Mouse (Mus musculus) CH12.LX (cell line): ENCODE measurements around the gene 4933415A04Rik. TPM values are rescaled to one million over a fixed set of nuclear protein-coding genes. Genes with fewer than 3 reads are reported as not detected.

ENCODE experiments used
- DNase-seq: peaks from one replicate; pipeline ENCODE4 v3.0.0-alpha.2; 2013; ENCODE audit errors: extremely low read depth
- H3K27ac ChIP-seq: 2 replicates; pipeline ENCODE4 v1.5.1; 2012; ENCODE audit warnings: low read depth, mild to moderate bottlenecking, control low read depth, moderate library complexity; ENCODE audit not compliant: insufficient read depth
- H3K27me3 ChIP-seq: replicated peaks from 2 replicates; pipeline ENCODE3; 2012; ENCODE audit warnings: inconsistent platforms
- H3K36me3 ChIP-seq, 2 experiments: replicated peaks in 1 of 2; 2 replicates each; pipeline versions ENCODE3 to v1.6.1; 2012; ENCODE audit warnings: inconsistent platforms in 1 of 2, low read length in 1 of 2, mild to moderate bottlenecking in 1 of 2, mixed read lengths in 1 of 2, moderate library complexity in 1 of 2; ENCODE audit not compliant: control insufficient read depth in 1 of 2, insufficient read depth in 1 of 2
- H3K4me1 ChIP-seq, 2 experiments: 2 replicates each; pipeline ENCODE4 v1.6.1; 2012; ENCODE audit warnings: inconsistent platforms in 1 of 2, moderate library complexity in 1 of 2; ENCODE audit not compliant: insufficient read depth in 2 of 2, control insufficient read depth in 1 of 2
- H3K4me2 ChIP-seq: 2 replicates; pipeline ENCODE4 v1.6.1; 2012; ENCODE audit warnings: low read depth, mild to moderate bottlenecking, control low read depth; ENCODE audit not compliant: poor library complexity, insufficient read depth, severe bottlenecking
- H3K4me3 ChIP-seq, 3 experiments: fragments of 150-350 bp in 1 of 3; sonication (generic) in 1 of 3; replicated peaks in 1 of 3; 2 replicates each; pipeline versions ENCODE3 to v1.5.1; 2011 to 2012; ENCODE audit warnings: low read depth in 2 of 3, low read length in 2 of 3, mild to moderate bottlenecking in 2 of 3, moderate library complexity in 2 of 3, control low read depth in 1 of 3, improper control_type of control experiment in 1 of 3, inconsistent platforms in 1 of 3, mixed read lengths in 1 of 3; ENCODE audit not compliant: poor library complexity in 1 of 3
- H3K79me2 ChIP-seq: replicated peaks from 2 replicates; pipeline ENCODE4 v1.6.1; 2012; ENCODE audit warnings: mild to moderate bottlenecking, moderate library complexity; ENCODE audit not compliant: control insufficient read depth, poor library complexity, insufficient read depth, severe bottlenecking; ENCODE audit errors: extremely low read depth
- H3K9ac ChIP-seq: 2 replicates; pipeline ENCODE4 v1.6.1; 2012; ENCODE audit warnings: low read depth, mild to moderate bottlenecking, control low read depth, moderate library complexity; ENCODE audit not compliant: insufficient read depth
- H3K9me3 ChIP-seq: replicated peaks from 2 replicates; pipeline ENCODE3; 2012; ENCODE audit warnings: low read length, inconsistent platforms, mixed read lengths
- BHLHE40 ChIP-seq: IDR thresholded peaks from 2 replicates; pipeline ENCODE4 v1.6.1; 2011; ENCODE audit warnings: mild to moderate bottlenecking, low read depth, low read length, improper control_type of control experiment
- E2F4 ChIP-seq: IDR thresholded peaks from 2 replicates; pipeline ENCODE4 v1.6.1; 2011; ENCODE audit warnings: low read depth, low read length, improper control_type of control experiment; ENCODE audit not compliant: insufficient replicate concordance
- ELF1 ChIP-seq: IDR thresholded peaks from 2 replicates; pipeline ENCODE4 v1.6.1; 2014; ENCODE audit warnings: low read depth, mild to moderate bottlenecking, inconsistent platforms, low read length, improper control_type of control experiment
- EP300 ChIP-seq: IDR thresholded peaks from 2 replicates; pipeline ENCODE4 v1.6.1; 2011; ENCODE audit warnings: low read length, improper control_type of control experiment
- HCFC1 ChIP-seq: IDR thresholded peaks from 2 replicates; pipeline ENCODE4 v1.6.1; 2012; ENCODE audit warnings: low read depth, mild to moderate bottlenecking, inconsistent platforms, low read length, improper control_type of control experiment
- JUN ChIP-seq: IDR thresholded peaks from 2 replicates; pipeline ENCODE4 v1.6.1; 2011; ENCODE audit warnings: low read depth, mild to moderate bottlenecking, low read length, improper control_type of control experiment, moderate library complexity; ENCODE audit not compliant: insufficient read depth
- MAZ ChIP-seq: IDR thresholded peaks from 2 replicates; pipeline ENCODE4 v1.6.1; 2012; ENCODE audit warnings: low read depth, mild to moderate bottlenecking, inconsistent platforms, low read length, improper control_type of control experiment, moderate library complexity
- MEF2A ChIP-seq: IDR thresholded peaks from 2 replicates; pipeline ENCODE4 v1.6.1; 2014; ENCODE audit warnings: low read depth, mild to moderate bottlenecking, inconsistent platforms, low read length, improper control_type of control experiment, borderline replicate concordance
- MYC ChIP-seq: IDR thresholded peaks from 2 replicates; pipeline ENCODE4 v1.6.1; 2011; ENCODE audit warnings: low read depth, mild to moderate bottlenecking, improper control_type of control experiment, low read length
- NRF1 ChIP-seq: IDR thresholded peaks from 2 replicates; pipeline ENCODE4 v1.6.1; 2014; ENCODE audit warnings: low read depth, mild to moderate bottlenecking, inconsistent platforms, low read length, improper control_type of control experiment, moderate library complexity
- POLR2A ChIP-seq: IDR thresholded peaks from 2 replicates; pipeline ENCODE4 v1.6.1; 2011; ENCODE audit warnings: low read depth, mild to moderate bottlenecking, improper control_type of control experiment, low read length
- POLR2AphosphoS2 ChIP-seq: IDR thresholded peaks from 2 replicates; pipeline ENCODE4 v1.6.1; 2011; ENCODE audit warnings: low read depth, low read length, improper control_type of control experiment
- TBP ChIP-seq: conservative IDR thresholded peaks from 2 replicates; pipeline ENCODE4 v1.6.1; 2011; ENCODE audit warnings: low read depth, low read length, improper control_type of control experiment
- TCF12 ChIP-seq: IDR thresholded peaks from 2 replicates; pipeline ENCODE4 v1.6.1; 2014; ENCODE audit warnings: low read depth, mild to moderate bottlenecking, inconsistent platforms, low read length, improper control_type of control experiment
- UBTF ChIP-seq: IDR thresholded peaks from 2 replicates; pipeline ENCODE4 v1.6.1; 2012; ENCODE audit warnings: low read depth, mild to moderate bottlenecking, inconsistent platforms, low read length, improper control_type of control experiment, moderate library complexity
- USF1 ChIP-seq: IDR thresholded peaks from 2 replicates; pipeline ENCODE4 v1.6.1; 2014; ENCODE audit warnings: low read depth, mild to moderate bottlenecking, inconsistent platforms, low read length, improper control_type of control experiment
- USF2 ChIP-seq: conservative IDR thresholded peaks from 2 replicates; pipeline ENCODE4 v1.6.1; 2011; ENCODE audit warnings: low read depth, low read length, improper control_type of control experiment
- ZC3H11A ChIP-seq: IDR thresholded peaks from 2 replicates; pipeline ENCODE4 v1.6.1; 2012; ENCODE audit warnings: low read depth, mild to moderate bottlenecking, inconsistent platforms, low read length, improper control_type of control experiment
- ZKSCAN1 ChIP-seq: IDR thresholded peaks from 2 replicates; pipeline ENCODE4 v1.6.1; 2012; ENCODE audit warnings: low read depth, inconsistent platforms, low read length, improper control_type of control experiment, borderline replicate concordance
- ZNF384 ChIP-seq: IDR thresholded peaks from 2 replicates; pipeline ENCODE4 v1.6.1; 2012; ENCODE audit warnings: low read depth, low read length, improper control_type of control experiment, inconsistent platforms
- dilution Hi-C: fragments of 300-500 bp; cut with MboI; formaldehyde crosslinking; loops from 2 replicates; pipeline ENCODE4 v1.14.3; 2020; ENCODE audit warnings: low sequenced_read_pairs; ENCODE audit not compliant: extremely low pct_unique_long_range_greater_than_20kb, extremely low pct_ligation_motif_present
- in situ Hi-C: fragments of 300-500 bp; cut with MboI; formaldehyde crosslinking; loops from 3 replicates; pipeline ENCODE4 v1.14.3; 2019; ENCODE audit warnings: low sequenced_read_pairs, low pct_ligation_motif_present, low pct_unique_long_range_greater_than_20kb, mixed read lengths
- polyA plus RNA-seq: library from polyadenylated mRNA; unstranded; fragments of >175 nt; gene quantifications from 2 replicates; pipeline ENCODE4 v1.2.1, GENCODE M21; 2012; ENCODE audit warnings: low read depth; ENCODE audit not compliant: insufficient read length
- total RNA-seq, 2 experiments: library from RNA; depleted of rRNA; stranded (reverse); fragments of 300-350 nt in 1 of 2; fragments of >200 nt in 1 of 2; gene quantifications; 2 replicates each; pipeline ENCODE4 v1.2.3; 2012 to 2014

4933415A04Rik gene
- total and polyA plus RNA-seq, 3 experiments: not detected

- H3K9ac ChIP-seq: no peak overlapping the region
- TF ChIP-seq UBTF: no peak
- no peak overlapping the region for H3K27ac ChIP-seq
- DNase-seq: no peak
- no peak overlapping the region for H3K4me3 ChIP-seq
- no peak overlapping the region for H3K4me2 ChIP-seq
- H3K9me3 ChIP-seq: no peaks in the 10 kb centered on the region
- H3K79me2 ChIP-seq: no peaks in the 10 kb centered on the region
- H3K27me3 ChIP-seq: no peaks in the 10 kb centered on the region
- no peaks in the 10 kb centered on the region for H3K4me1 ChIP-seq
- in situ Hi-C loops (no loop called here), dilution Hi-C loops (no loop called here)
- H3K36me3 ChIP-seq: no peaks in the 10 kb centered on the region
Measured at GRCm38 (mm10) chr11:43559515-43560292, 27.1 kb upstream of the 4933415A04Rik start.

- H3K9me3 ChIP-seq: no peaks in the 10 kb centered on the region
- TF ChIP-seq ZNF384 (no peak), USF1 (no peak), EP300 (no peak), USF2 (no peak), MAZ (no peak), TCF12 (no peak), POLR2A (no peak), POLR2AphosphoS2 (no peak), ZC3H11A (no peak), JUN (no peak), NRF1 (no peak), E2F4 (no peak), TBP (no peak), BHLHE40 (no peak), MYC (no peak), ZKSCAN1 (no peak), MEF2A (no peak), HCFC1 (no peak), ELF1 (no peak)
- H3K27ac ChIP-seq: no peak overlapping the region
- no peaks in the 10 kb centered on the region for H3K79me2 ChIP-seq
- DNase-seq: no peak
- dilution Hi-C loops (no loop called here), in situ Hi-C loops (no loop called here)
- no peaks in the 10 kb centered on the region for H3K27me3 ChIP-seq
- H3K9ac ChIP-seq: no peak overlapping the region
- 0 out of 4 replicates have a peak, but pooled peaks cover 0 to 2% of the 10 kb centered on the region in 2 experiments for H3K4me1 ChIP-seq
- no peak overlapping the region for H3K4me2 ChIP-seq
- no peaks in the 10 kb centered on the region for H3K36me3 ChIP-seq
- H3K4me3 ChIP-seq: no peak overlapping the region
Measured at GRCm38 (mm10) chr11:43563654-43564244, 23.1 kb upstream of the 4933415A04Rik start.
